Mouse (Mus musculus) urinary bladder, adult 18-20 months (tissue): Measurements from ENCODE around the gene Tbc1d22a.
"Not testable (repeated sequence)": the region's sequence is repeated elsewhere in the genome, so short reads cannot be mapped to it uniquely, and the experiment has no call there.

Source experiments
- DNase-seq, 2 experiments: peaks; one replicate each; pipeline ENCODE4 v3.0.0; 2022; ENCODE audit warnings: low spot score in 2 of 2, mixed read lengths in 2 of 2

Tbc1d22a gene

GRCm38 (mm10) chr15:86202640-86203039 lies 11.6 kb upstream of the Tbc1d22a start:
- DNase-seq: peak in 1 of 2 experiments; percentile 20

GRCm38 (mm10) chr15:86203292-86203793 lies 10.9 kb upstream of the Tbc1d22a start:
- DNase-seq: no peak

GRCm38 (mm10) chr15:86203942-86204561 lies 10.2 kb upstream of the Tbc1d22a start:
- no peak for DNase-seq

- DNase-seq: no peak
Observed at GRCm38 (mm10) chr15:86205300-86205699, 9.0 kb upstream of the Tbc1d22a start.

GRCm38 (mm10) chr15:86206385-86206784 lies 7.9 kb upstream of the Tbc1d22a start:
- DNase-seq: no peak

- DNase-seq: not testable (repeated sequence)
Observed at GRCm38 (mm10) chr15:86212193-86212592, 2.1 kb upstream of the Tbc1d22a start.

- no peak for DNase-seq
Observed at GRCm38 (mm10) chr15:86214549-86215201, 416 bp downstream of the Tbc1d22a start.

- not testable (repeated sequence) for DNase-seq
Observed at GRCm38 (mm10) chr15:86216641-86217040, 2.4 kb downstream of the Tbc1d22a start.

- no peak for DNase-seq
Observed at GRCm38 (mm10) chr15:86219534-86220228, 5.4 kb downstream of the Tbc1d22a start.

GRCm38 (mm10) chr15:86220229-86220630 lies 6.0 kb downstream of the Tbc1d22a start:
- no peak for DNase-seq

- no peak for DNase-seq
Observed at GRCm38 (mm10) chr15:86220715-86221114, 6.5 kb downstream of the Tbc1d22a start.

- no peak for DNase-seq
Observed at GRCm38 (mm10) chr15:86221369-86221768, 7.1 kb downstream of the Tbc1d22a start.

GRCm38 (mm10) chr15:86221901-86222300 lies 7.6 kb downstream of the Tbc1d22a start:
- not testable (repeated sequence) for DNase-seq

GRCm38 (mm10) chr15:86224972-86225551 lies 10.8 kb downstream of the Tbc1d22a start:
- no peak for DNase-seq

- no peak for DNase-seq
Observed at GRCm38 (mm10) chr15:86226221-86226620, 12.0 kb downstream of the Tbc1d22a start.

- no peak for DNase-seq
Observed at GRCm38 (mm10) chr15:86226968-86227367, 12.7 kb downstream of the Tbc1d22a start.

- DNase-seq: no peak
Observed at GRCm38 (mm10) chr15:86228186-86228585, 13.9 kb downstream of the Tbc1d22a start.

- no peak for DNase-seq
Observed at GRCm38 (mm10) chr15:86229088-86229487, 14.8 kb downstream of the Tbc1d22a start.

GRCm38 (mm10) chr15:86229623-86230022 lies 15.4 kb downstream of the Tbc1d22a start:
- DNase-seq: no peak

GRCm38 (mm10) chr15:86231170-86231569 lies 16.9 kb downstream of the Tbc1d22a start:
- no peak for DNase-seq

- DNase-seq: no peak
Observed at GRCm38 (mm10) chr15:86231831-86232512, 17.7 kb downstream of the Tbc1d22a start.

GRCm38 (mm10) chr15:86234001-86234400 lies 19.7 kb downstream of the Tbc1d22a start:
- no peak for DNase-seq
